Mouse (Mus musculus) intestine, embryonic 15.5 days (tissue): ENCODE data around the gene Adamts6. TPM values are rescaled to one million over a fixed set of nuclear protein-coding genes. Genes with fewer than 3 reads are reported as not detected.

Experiments
- ATAC-seq: fragments of 200-750 bp; cut with Nextera tagmentation; 2 replicates; pipeline ENCODE4 v1.8.0; 2017; ENCODE audit warnings: moderate TSS enrichment, moderate library complexity
- H3K27ac ChIP-seq: fragments of 300-500 bp; sonication (generic); 2 replicates; pipeline ENCODE4 v1.5.1; 2015; ENCODE audit warnings: mild to moderate bottlenecking, inconsistent platforms
- H3K27me3 ChIP-seq: fragments of 300-500 bp; sonication (generic); replicated peaks from 2 replicates; pipeline ENCODE4 v1.6.1; 2015; ENCODE audit warnings: inconsistent platforms
- H3K36me3 ChIP-seq: fragments of 300-500 bp; sonication (generic); 2 replicates; pipeline ENCODE4 v1.6.1; 2015; ENCODE audit warnings: inconsistent platforms
- H3K4me1 ChIP-seq: fragments of 300-500 bp; sonication (generic); replicated peaks from 2 replicates; pipeline ENCODE4 v1.6.1; 2015; ENCODE audit warnings: inconsistent platforms
- H3K4me2 ChIP-seq: fragments of 300-500 bp; sonication (generic); replicated peaks from 2 replicates; pipeline ENCODE4 v1.6.1; 2015; ENCODE audit warnings: mild to moderate bottlenecking, inconsistent platforms
- H3K4me3 ChIP-seq: fragments of 300-500 bp; sonication (generic); replicated peaks from 2 replicates; pipeline ENCODE4 v1.5.1; 2015; ENCODE audit warnings: inconsistent platforms
- H3K9ac ChIP-seq: fragments of 300-500 bp; sonication (generic); 2 replicates; pipeline ENCODE4 v1.6.1; 2015; ENCODE audit warnings: inconsistent platforms
- H3K9me3 ChIP-seq: fragments of 300-500 bp; sonication (generic); 2 replicates; pipeline ENCODE4 v1.6.1; 2016; ENCODE audit warnings: inconsistent platforms
- whole genome bisulfite sequencing: fragments of 180-500 bp; shearing (Covaris S2); methylation state at CpG from one replicate; pipeline ENCODE4 v1.1.7; 2015; 5-methylcytosine and 5-hydroxymethylcytosine counted together
- polyA plus RNA-seq: library from polyadenylated mRNA; unstranded; fragments of >200 nt; fragmentation: Nextera tagmentation; extraction: Ambion mirVana; gene quantifications from 2 replicates; pipeline ENCODE4 v1.2.1, GENCODE M21; 2015

Gene Adamts6
- polyA plus RNA-seq, 1 experiment from 2014 or later, result 1.7 TPM

DNA sequence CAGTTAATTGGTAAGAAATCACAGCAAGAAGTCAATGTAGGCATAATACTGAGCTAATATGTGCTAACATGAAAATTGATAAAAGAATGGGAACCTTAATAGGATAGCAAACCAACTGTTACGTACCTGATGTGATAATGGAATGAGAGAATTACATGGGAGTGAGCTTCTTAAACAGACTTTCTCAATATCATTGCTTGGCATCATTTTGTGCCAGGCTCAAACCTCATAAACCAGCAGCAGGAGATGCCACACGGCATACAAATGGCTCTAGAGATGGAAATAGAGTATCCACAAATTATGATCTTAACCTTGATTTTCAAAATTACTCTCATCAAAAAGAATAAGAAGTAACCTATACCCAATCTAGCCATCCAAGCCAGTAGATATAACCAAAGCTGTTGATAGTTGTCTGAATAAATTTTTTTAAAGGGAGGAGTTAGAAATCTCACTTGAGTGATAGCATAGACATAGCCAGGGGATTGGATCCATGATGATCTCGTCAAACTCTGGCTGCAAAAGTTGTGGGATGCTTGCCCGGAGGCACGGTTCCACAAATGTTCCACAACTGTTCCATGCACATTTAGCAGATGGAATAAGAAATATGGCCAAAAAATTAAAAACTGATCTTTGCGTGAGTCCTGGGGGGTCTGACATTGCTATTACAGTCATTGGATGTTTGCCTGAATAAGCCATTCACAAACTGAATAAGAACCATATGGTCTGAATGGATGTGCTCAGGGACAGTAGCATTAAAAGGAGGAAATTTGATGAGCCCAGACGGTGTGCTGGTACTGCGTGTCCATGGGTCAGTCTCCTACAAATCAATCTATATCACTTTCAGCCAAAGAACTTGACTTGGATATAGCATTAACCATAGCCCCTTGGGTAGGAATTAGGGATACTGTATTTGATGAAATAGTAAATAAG lies 106.1 kb downstream of the Adamts6 start:
- Histone ChIP-seq H3K9me3 (no peaks in the 10 kb centered on the region), H3K36me3 (no peaks in the 10 kb centered on the region), H3K27me3 (no peaks in the 10 kb centered on the region), H3K9ac (no peak overlapping the region), H3K4me3 (no peak overlapping the region), H3K27ac (no peak overlapping the region), H3K4me2 (no peak overlapping the region), H3K4me1 (no peaks in the 10 kb centered on the region)
- WGBS, result 85% methylated on average over 8 of the region's 8 CpGs
- no peak for ATAC-seq

DNA sequence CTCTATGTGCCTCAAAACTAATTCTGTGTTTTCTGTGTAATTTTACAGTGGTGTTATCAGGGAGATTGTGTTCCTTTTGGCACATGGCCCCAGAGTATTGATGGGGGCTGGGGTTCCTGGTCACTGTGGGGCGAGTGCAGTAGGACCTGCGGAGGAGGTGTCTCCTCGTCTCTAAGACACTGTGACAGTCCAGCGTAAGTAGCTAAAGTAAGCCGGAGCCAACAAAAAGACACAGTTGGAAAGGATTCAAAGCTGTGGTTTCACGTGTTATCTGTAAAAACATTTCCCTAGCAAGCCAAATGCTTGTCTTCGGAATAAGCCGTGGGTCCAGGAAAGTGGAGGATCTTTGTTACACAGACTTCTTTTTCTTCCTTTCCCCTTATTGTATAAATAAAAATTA lies 110.2 kb downstream of the Adamts6 start:
- no peak overlapping the region for H3K27ac ChIP-seq

DNA sequence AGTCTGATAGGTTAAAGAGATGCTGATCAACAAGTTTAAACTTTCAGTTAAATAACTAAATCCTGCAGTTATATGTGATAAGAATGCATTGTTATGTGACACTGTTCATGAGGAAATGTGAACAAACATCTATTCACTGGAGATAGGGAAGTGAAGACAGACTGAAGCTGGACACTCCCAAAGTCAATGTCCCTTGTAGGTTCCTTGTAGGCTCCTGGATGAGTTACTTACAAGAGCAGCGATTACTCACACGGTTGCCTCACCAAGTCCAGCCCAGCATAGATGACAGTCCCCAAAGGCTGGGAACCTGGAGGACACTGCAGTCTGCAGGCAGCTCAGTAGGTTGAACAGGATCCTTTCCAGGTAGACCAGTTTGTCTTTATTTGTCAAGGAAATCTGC lies 145.1 kb downstream of the Adamts6 start:
- H3K4me3 ChIP-seq, result no peak overlapping the region
- H3K4me2 ChIP-seq, result no peak overlapping the region
- H3K27me3 ChIP-seq, result no peaks in the 10 kb centered on the region
- H3K9ac ChIP-seq, result no peak overlapping the region
- H3K27ac ChIP-seq, result no peak overlapping the region
- no peaks in the 10 kb centered on the region for H3K9me3 ChIP-seq
- no peaks in the 10 kb centered on the region for H3K36me3 ChIP-seq
- 92% methylated on average over 2 of the region's 2 CpGs for WGBS
- no peaks in the 10 kb centered on the region for H3K4me1 ChIP-seq
- no peak for ATAC-seq

More for the DNA sequence above, 110.2 kb downstream of the Adamts6 start:
- no peak for ATAC-seq
- H3K36me3 ChIP-seq, result no peaks in the 10 kb centered on the region
- WGBS, result 78% methylated on average over 8 of the region's 8 CpGs
- H3K27me3 ChIP-seq, result no peaks in the 10 kb centered on the region
- H3K4me2 ChIP-seq, result no peak overlapping the region
- H3K4me1 ChIP-seq, result no peaks in the 10 kb centered on the region
- H3K4me3 ChIP-seq, result no peak overlapping the region
- H3K9ac ChIP-seq, result no peak overlapping the region
- no peaks in the 10 kb centered on the region for H3K9me3 ChIP-seq

DNA sequence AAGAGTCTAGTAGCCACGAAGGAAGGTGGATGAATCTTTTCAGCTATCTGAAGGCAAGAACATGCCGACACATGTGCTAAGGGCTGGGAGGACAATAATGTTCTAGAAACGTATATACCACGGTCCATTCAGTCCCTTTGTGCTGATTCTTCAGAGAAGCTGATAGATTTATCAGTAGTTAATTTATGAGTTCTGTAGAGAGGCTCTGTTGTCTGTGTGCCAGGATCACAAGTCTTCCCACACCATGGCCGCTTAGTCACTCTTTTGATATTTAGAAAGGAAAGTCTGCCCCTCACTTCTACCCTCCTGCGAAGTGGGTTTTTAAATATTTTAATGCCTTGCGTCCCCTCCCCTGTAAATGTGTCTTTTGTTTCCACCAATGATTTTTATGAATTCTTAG lies 154.9 kb downstream of the Adamts6 start:
- H3K4me2 ChIP-seq, result no peak overlapping the region
- no peak overlapping the region for H3K9ac ChIP-seq
- H3K4me3 ChIP-seq, result no peak overlapping the region
- 81% methylated on average over 7 of the region's 7 CpGs for WGBS
- no peaks in the 10 kb centered on the region for H3K36me3 ChIP-seq
- no peak for ATAC-seq
- H3K9me3 ChIP-seq, result no peaks in the 10 kb centered on the region
- H3K27ac ChIP-seq, result no peak overlapping the region
- no peaks in the 10 kb centered on the region for H3K27me3 ChIP-seq
- no peaks in the 10 kb centered on the region for H3K4me1 ChIP-seq

DNA sequence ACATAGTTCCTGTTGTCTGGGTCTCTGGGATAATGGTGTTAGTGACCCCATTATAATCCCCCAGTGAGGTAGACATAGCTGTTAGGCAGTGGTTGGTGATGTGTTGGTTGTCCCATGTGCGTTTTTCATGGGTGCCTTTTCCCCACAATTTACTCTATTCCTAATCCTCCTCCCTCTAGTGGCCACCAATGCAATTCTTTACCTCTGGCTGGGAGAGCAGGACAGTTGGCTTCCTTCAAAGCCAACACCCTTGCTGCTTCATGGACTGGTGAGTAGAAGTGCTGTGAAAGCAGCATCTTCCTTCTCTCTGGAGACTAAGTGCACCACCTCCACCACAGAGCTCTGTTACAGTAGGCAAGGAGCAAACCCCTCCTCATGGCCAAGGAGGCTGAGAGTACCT lies 157.8 kb downstream of the Adamts6 start:
- Histone ChIP-seq H3K4me2 (no peak overlapping the region), H3K9me3 (no peaks in the 10 kb centered on the region), H3K36me3 (no peaks in the 10 kb centered on the region), H3K9ac (no peak overlapping the region), H3K27me3 (no peaks in the 10 kb centered on the region), H3K4me1 (no peaks in the 10 kb centered on the region), H3K4me3 (no peak overlapping the region), H3K27ac (no peak overlapping the region)
- WGBS, result 71% methylated on average over 1 of the region's 1 CpGs
- no peak for ATAC-seq

DNA sequence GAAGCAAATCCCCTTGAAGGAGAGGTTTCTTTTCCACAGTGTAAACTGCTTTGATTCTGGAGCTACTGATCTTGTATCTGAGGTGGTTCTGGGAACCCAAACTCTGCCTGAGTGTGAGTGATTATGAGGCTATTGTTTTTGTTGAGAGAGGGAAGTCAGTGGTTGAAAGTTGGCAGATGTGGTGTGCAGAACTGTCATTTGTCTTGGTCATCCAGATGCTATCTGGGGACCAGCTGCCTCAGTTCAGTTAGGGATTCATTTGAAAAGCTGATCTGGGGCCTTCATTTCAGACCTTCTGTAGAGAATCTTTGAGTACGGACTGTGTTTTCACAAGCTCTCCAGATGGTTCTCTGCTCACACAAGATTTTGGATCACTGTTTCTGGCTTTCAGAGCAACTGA lies 159.3 kb downstream of the Adamts6 start:
- H3K4me3 ChIP-seq, result no peak overlapping the region
- 71% methylated on average over 1 of the region's 1 CpGs for WGBS
- H3K27ac ChIP-seq, result no peak overlapping the region
- no peak overlapping the region for H3K9ac ChIP-seq
- H3K27me3 ChIP-seq, result no peaks in the 10 kb centered on the region
- H3K36me3 ChIP-seq, result no peaks in the 10 kb centered on the region
- no peaks in the 10 kb centered on the region for H3K9me3 ChIP-seq
- no peak for ATAC-seq
- H3K4me2 ChIP-seq, result no peak overlapping the region
- H3K4me1 ChIP-seq, result no peaks in the 10 kb centered on the region

DNA sequence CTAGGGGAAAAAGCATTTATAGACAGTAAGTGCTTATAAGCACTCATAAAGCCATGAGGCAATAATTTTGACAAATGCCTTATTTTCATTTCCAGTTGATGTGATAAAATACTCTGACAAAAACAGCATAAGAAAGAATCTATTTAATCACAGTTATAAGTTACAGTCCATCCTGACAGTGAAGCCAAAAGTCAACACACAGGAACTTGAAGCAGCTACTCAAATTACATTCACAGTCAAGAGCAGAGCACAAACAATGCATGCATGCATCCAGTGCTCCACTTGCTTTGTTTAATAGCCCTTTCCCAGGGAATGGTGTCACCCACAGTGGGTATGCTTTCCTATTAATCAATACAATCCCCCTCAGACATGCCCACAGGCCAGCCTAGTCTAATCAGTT lies 159.8 kb downstream of the Adamts6 start:
- ATAC-seq, result no peak
- Histone ChIP-seq H3K4me1 (no peaks in the 10 kb centered on the region), H3K9me3 (no peaks in the 10 kb centered on the region), H3K27ac (no peak overlapping the region), H3K9ac (no peak overlapping the region), H3K4me2 (no peak overlapping the region), H3K4me3 (no peak overlapping the region), H3K27me3 (no peaks in the 10 kb centered on the region), H3K36me3 (no peaks in the 10 kb centered on the region)

DNA sequence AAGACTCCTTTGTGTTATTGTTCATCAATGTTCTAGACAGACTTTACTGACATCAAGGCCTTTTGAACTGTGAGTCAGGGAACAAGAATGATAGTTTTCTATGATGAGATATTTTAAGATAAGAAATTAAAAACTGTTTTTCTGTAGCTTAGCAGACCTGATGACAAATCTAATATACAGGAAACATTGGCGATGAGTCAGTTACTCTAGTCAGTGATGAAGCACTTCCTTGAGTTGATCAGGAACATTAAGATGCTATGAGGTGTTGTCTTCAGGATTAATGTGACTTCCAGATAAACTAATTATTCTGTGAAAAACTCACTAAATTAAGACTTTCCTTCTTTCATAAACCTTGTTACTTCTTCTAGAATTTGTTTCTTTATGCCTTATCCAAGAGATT lies 160.7 kb downstream of the Adamts6 start:
- no peak overlapping the region for H3K4me3 ChIP-seq
- H3K4me1 ChIP-seq, result no peaks in the 10 kb centered on the region
- H3K27me3 ChIP-seq, result no peaks in the 10 kb centered on the region
- H3K27ac ChIP-seq, result no peak overlapping the region
- 82% methylated on average over 1 of the region's 1 CpGs for WGBS
- no peak overlapping the region for H3K4me2 ChIP-seq
- ATAC-seq, result no peak
- no peaks in the 10 kb centered on the region for H3K36me3 ChIP-seq
- H3K9ac ChIP-seq, result no peak overlapping the region
- no peaks in the 10 kb centered on the region for H3K9me3 ChIP-seq

DNA sequence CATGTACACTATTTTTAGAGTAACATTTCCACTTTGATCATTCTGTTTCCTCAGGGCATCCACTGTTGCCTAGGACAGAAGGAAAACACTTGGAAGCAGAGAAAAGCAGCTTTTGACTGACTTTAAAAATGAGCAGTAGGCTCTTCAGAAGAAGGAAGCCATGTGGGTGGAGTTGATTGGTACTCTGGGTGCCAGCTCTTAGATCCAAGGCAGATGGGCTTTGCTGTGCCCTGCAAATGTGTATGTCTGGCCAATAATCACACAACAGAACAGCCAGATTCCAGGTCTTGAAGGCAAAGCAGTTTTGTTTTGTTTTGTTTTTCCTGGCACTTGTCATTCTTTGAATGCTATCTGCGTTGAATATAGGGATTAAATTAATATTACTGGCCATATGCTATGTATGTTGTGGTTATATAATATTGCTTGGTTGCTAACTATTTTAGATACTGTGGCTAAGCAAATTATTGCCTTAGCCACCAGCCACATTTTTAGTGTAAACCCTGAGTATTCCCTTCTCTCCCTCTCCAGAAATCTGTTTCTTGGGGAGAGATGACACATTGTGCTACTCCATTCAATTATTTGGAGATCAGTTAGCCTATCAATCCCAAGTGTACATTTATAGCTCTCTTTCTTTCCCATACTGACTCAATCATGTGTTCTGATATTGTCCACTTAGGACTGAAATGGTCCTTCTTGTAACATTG lies 165.8 kb downstream of the Adamts6 start:
- ATAC-seq, result no peak
- H3K27ac ChIP-seq, result no peak overlapping the region
- no peaks in the 10 kb centered on the region for H3K9me3 ChIP-seq
- 97% methylated on average over 1 of the region's 1 CpGs for WGBS
- no peak overlapping the region for H3K4me2 ChIP-seq
- no peak overlapping the region for H3K9ac ChIP-seq
- no peaks in the 10 kb centered on the region for H3K27me3 ChIP-seq
- H3K4me3 ChIP-seq, result no peak overlapping the region
- H3K36me3 ChIP-seq, result no peaks in the 10 kb centered on the region
- no peaks in the 10 kb centered on the region for H3K4me1 ChIP-seq

DNA sequence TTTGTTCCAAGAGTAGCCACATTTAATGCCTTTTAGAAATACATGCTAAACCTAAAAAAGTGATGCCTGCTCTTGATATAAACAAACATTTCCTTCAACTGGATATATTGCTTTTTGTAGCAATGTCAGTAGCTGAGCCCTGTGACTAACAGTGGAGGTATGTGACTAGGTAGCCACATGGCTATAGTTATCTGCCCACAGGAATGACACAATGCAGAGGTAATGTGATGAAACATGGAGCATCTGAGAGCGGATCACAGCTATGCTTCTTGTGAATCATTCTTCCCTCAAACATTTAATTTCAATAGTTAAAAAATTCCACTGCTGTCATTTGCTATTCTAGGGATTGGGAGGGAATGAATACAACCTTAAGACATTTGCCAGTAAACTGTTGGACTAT lies 172.7 kb downstream of the Adamts6 start:
- Histone ChIP-seq H3K9me3 (no peaks in the 10 kb centered on the region), H3K36me3 (no peaks in the 10 kb centered on the region), H3K27ac (no peak overlapping the region), H3K4me1 (no peaks in the 10 kb centered on the region), H3K27me3 (no peaks in the 10 kb centered on the region), H3K9ac (no peak overlapping the region), H3K4me3 (no peak overlapping the region), H3K4me2 (no peak overlapping the region)
- ATAC-seq, result no peak
- WGBS, result 93% methylated on average over 1 of the region's 1 CpGs

DNA sequence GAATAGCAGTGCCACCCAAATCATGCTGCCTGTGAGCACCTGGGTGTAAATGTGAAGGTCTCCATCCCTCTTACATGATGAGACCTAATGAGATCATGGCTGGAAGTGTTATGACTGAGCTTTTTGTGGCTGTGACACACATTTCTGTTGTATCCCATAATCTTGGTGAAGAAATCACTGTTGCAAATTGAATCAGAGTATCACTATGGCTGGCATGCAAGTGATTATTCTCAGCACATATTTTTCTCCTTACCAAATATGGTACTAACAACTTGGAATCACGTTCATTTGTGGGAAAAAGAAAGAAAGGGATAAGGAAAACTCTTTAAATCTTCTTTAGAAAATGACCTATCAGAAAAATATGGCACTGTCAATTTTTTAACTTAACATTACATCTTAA lies 180.4 kb downstream of the Adamts6 start:
- Histone ChIP-seq H3K9me3 (no peaks in the 10 kb centered on the region), H3K4me1 (no peaks in the 10 kb centered on the region), H3K36me3 (no peaks in the 10 kb centered on the region), H3K27me3 (no peaks in the 10 kb centered on the region), H3K4me2 (no peak overlapping the region), H3K27ac (no peak overlapping the region), H3K4me3 (no peak overlapping the region), H3K9ac (no peak overlapping the region)
- 67% methylated on average over 1 of the region's 1 CpGs for WGBS
- ATAC-seq, result no peak

DNA sequence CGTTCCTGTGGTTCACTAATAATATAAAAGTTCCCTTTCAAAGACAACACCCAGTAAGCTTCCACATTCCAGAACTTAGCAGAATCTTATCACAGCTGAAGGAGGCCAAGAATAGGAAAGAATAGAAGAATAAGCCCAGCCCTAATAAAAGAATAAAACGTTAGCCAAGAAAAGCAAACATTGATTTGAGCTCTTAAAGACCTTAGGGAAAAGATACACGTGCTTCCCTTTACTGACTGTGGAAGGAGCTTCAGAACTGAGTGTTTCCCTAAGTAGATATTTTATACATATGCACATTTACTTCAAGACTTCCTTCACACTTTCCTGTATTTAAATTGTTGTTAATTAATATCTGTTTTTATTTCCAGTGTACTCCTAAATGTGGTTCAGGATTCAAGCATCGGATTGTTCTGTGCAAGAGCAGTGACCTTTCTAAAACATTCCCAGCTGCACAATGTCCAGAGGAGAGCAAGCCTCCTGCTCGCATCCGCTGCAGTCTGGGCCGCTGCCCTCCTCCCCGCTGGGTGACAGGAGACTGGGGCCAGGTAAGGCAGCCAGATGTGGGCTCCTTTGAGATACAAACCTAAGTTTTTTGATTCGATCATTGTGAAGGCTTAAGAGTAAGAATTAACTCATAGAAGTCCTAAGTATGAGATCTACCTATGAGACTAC lies 188.8 kb downstream of the Adamts6 start:
- WGBS, result 74% methylated on average over 9 of the region's 9 CpGs

More for the DNA sequence above, 188.8 kb downstream of the Adamts6 start:
- Histone ChIP-seq H3K9me3 (no peaks in the 10 kb centered on the region), H3K4me1 (no peaks in the 10 kb centered on the region), H3K27me3 (no peaks in the 10 kb centered on the region), H3K9ac (no peak overlapping the region), H3K4me2 (no peak overlapping the region), H3K27ac (no peak overlapping the region), H3K4me3 (no peak overlapping the region), H3K36me3 (no peaks in the 10 kb centered on the region)
- ATAC-seq, result no peak
